Mouse (Mus musculus) embryonic facial prominence, embryonic 12.5 days (tissue): ENCODE results near the gene Syk. TPM values are rescaled to one million over a fixed set of nuclear protein-coding genes. Genes with fewer than 3 reads are reported as not detected.

ENCODE experiments used
- ATAC-seq: fragments of 200-750 bp; cut with Nextera tagmentation; 2 replicates; pipeline ENCODE4 v1.8.0; 2017; ENCODE audit not compliant: insufficient number of reproducible peaks, insufficient read depth, low FRiP score, low TSS enrichment
- H3K27ac ChIP-seq: fragments of 300-500 bp; sonication (generic); 2 replicates; pipeline ENCODE4 v1.5.1; 2016; ENCODE audit warnings: mild to moderate bottlenecking
- H3K27me3 ChIP-seq: fragments of 300-500 bp; sonication (generic); 2 replicates; pipeline ENCODE4 v1.6.1; 2016; ENCODE audit warnings: mild to moderate bottlenecking, moderate library complexity
- H3K36me3 ChIP-seq: fragments of 300-500 bp; sonication (generic); 2 replicates; pipeline ENCODE4 v1.6.1; 2016; ENCODE audit warnings: mild to moderate bottlenecking
- H3K4me1 ChIP-seq: fragments of 300-500 bp; sonication (generic); 2 replicates; pipeline ENCODE4 v1.6.1; 2016
- H3K4me2 ChIP-seq: fragments of 300-500 bp; sonication (generic); replicated peaks from 2 replicates; pipeline ENCODE4 v1.6.1; 2016; ENCODE audit warnings: mild to moderate bottlenecking, moderate library complexity
- H3K4me3 ChIP-seq: fragments of 300-500 bp; sonication (generic); 2 replicates; pipeline ENCODE4 v1.5.1; 2016; ENCODE audit warnings: mild to moderate bottlenecking
- H3K9ac ChIP-seq: fragments of 300-500 bp; sonication (generic); 2 replicates; pipeline ENCODE4 v1.6.1; 2016; ENCODE audit warnings: mild to moderate bottlenecking, moderate library complexity
- H3K9me3 ChIP-seq: fragments of 300-500 bp; sonication (generic); 2 replicates; pipeline ENCODE4 v1.6.1; 2016; ENCODE audit warnings: mild to moderate bottlenecking, moderate library complexity
- WGBS: fragments of 180-500 bp; shearing (Covaris S2); methylation state at CpG from one replicate; pipeline ENCODE4 v1.1.7; 2016; 5-methylcytosine and 5-hydroxymethylcytosine counted together
- polyA plus RNA-seq: library from polyadenylated mRNA; unstranded; fragments of >200 nt; fragmentation: Nextera tagmentation; extraction: Ambion mirVana; gene quantifications from 2 replicates; pipeline ENCODE4 v1.2.1, GENCODE M21; 2016

Gene Syk
- polyA plus RNA-seq, 1 experiment from 2014 or later: 3.4 TPM

GRCm38 (mm10) chr13:52658477-52658876 lies 75.5 kb downstream of the Syk start:
- no peak overlapping the region for H3K27ac ChIP-seq
- H3K27me3 ChIP-seq: peaks cover 11% of the 10 kb centered on the region; the same call in 1 of the 2 replicates
- ATAC-seq: no peak
- no peak overlapping the region for H3K9ac ChIP-seq
- H3K4me1 ChIP-seq: no peaks in the 10 kb centered on the region
- WGBS: 12% methylated on average over 8 of the region's 8 CpGs
- H3K4me3 ChIP-seq: no peak overlapping the region
- H3K9me3 ChIP-seq: no peaks in the 10 kb centered on the region
- H3K4me2 ChIP-seq: no peak overlapping the region
- no peaks in the 10 kb centered on the region for H3K36me3 ChIP-seq

DNA sequence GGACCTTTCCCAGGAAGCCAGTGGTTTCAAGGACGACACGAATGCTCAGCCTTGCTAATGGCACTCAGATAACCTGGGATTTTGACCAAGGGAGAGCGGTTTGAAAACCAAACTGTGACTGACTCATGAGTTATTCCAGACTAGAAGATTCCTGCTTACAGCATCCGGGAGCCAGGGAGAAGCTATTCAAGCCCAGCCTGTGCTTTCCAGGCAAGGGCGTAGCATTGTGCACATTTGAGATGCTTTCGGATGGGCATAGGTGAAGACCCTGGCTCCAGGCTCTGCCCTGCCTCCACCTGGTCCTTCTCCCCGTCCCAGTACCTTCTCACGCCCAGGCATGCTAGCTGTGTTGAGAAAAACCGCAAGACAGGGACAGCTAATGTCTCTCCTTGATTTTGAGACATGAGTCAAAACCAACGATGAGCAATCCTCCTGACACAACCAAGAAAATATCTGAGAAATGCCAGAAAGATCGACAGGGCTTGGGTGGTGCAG lies 76.2 kb downstream of the Syk start:
- H3K4me2 ChIP-seq: no peak overlapping the region
- 81% methylated on average over 11 of the region's 11 CpGs for WGBS

GRCm38 (mm10) chr13:52669889-52670288 lies 86.9 kb downstream of the Syk start:
- H3K27me3 ChIP-seq: no peaks in the 10 kb centered on the region
- H3K9ac ChIP-seq: no peak overlapping the region
- no peak overlapping the region for H3K4me3 ChIP-seq
- H3K4me2 ChIP-seq: no peak overlapping the region
- ATAC-seq: no peak
- H3K9me3 ChIP-seq: no peaks in the 10 kb centered on the region
- H3K27ac ChIP-seq: no peak overlapping the region
- no peaks in the 10 kb centered on the region for H3K36me3 ChIP-seq
- 66% methylated on average over 3 of the region's 3 CpGs for WGBS
- peaks cover 8% of the 10 kb centered on the region for H3K4me1 ChIP-seq

More for the DNA sequence above, 76.2 kb downstream of the Syk start:
- Histone ChIP-seq H3K4me1 (no peaks in the 10 kb centered on the region), H3K9me3 (no peaks in the 10 kb centered on the region), H3K4me3 (no peak overlapping the region), H3K27ac (no peak overlapping the region), H3K36me3 (no peaks in the 10 kb centered on the region), H3K27me3 (peaks cover 11% of the 10 kb centered on the region; the same call in 1 of the 2 replicates), H3K9ac (no peak overlapping the region)
- ATAC-seq: no peak

DNA sequence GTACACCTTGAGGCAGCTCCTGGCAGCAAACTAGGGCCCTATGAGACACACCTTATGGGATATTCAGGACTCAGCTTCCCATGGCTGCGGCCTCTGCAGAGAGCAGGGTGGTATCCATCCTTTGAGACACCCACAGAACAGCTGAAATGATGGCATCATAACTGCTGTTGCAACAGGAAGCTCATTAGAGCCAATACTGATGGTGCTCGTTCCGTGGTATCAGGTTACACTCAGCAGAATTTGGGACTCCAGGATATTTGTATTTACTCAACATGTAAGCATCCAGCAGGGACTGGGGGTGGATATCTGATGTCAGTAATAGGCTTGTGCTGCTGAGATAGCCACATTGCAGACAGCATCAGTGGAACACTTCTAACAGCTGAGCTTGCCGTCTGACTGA lies 90.3 kb downstream of the Syk start:
- Histone ChIP-seq H3K4me2 (no peak overlapping the region), H3K36me3 (no peaks in the 10 kb centered on the region), H3K9ac (no peak overlapping the region), H3K4me3 (no peak overlapping the region), H3K27ac (no peak overlapping the region), H3K27me3 (no peaks in the 10 kb centered on the region), H3K4me1 (peaks cover 8% of the 10 kb centered on the region), H3K9me3 (0 out of 2 replicates have a peak, but pooled peaks cover 2% of the 10 kb centered on the region)
- WGBS: 44% methylated on average over 4 of the region's 4 CpGs
- no peak for ATAC-seq

DNA sequence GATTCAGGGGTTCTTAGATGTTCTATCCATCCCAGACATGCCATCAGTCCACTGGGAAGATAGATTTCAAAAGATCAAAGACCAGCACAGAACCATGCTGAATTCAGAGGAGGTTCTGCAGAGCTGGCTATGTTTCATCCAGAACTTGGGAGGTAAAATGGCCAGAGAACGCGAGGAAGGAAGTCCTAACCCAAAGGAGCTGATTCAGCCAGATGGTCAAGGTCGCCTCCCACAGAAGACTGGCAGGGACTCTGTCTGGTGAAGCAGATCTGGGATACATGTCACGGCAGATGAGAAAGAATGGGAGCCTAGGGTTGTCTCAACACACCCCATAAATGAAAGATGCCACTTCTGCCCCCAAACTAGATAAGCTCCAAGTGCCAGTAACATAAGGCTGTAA lies 90.9 kb downstream of the Syk start:
- 0 out of 2 replicates have a peak, but pooled peaks cover 2% of the 10 kb centered on the region for H3K9me3 ChIP-seq
- H3K4me3 ChIP-seq: no peak overlapping the region
- 60% methylated on average over 4 of the region's 4 CpGs for WGBS
- H3K27me3 ChIP-seq: no peaks in the 10 kb centered on the region
- H3K27ac ChIP-seq: no peak overlapping the region
- H3K36me3 ChIP-seq: no peaks in the 10 kb centered on the region
- ATAC-seq: no peak
- peaks cover 8% of the 10 kb centered on the region for H3K4me1 ChIP-seq
- H3K9ac ChIP-seq: no peak overlapping the region
- H3K4me2 ChIP-seq: no peak overlapping the region

GRCm38 (mm10) chr13:52674839-52675238 lies 91.9 kb downstream of the Syk start:
- no peak for ATAC-seq
- Histone ChIP-seq H3K4me2 (no peak overlapping the region), H3K9me3 (0 out of 2 replicates have a peak, but pooled peaks cover 2% of the 10 kb centered on the region), H3K9ac (no peak overlapping the region), H3K4me3 (no peak overlapping the region), H3K36me3 (no peaks in the 10 kb centered on the region), H3K4me1 (peaks cover 8% of the 10 kb centered on the region), H3K27ac (no peak overlapping the region), H3K27me3 (no peaks in the 10 kb centered on the region)
- 41% methylated on average over 12 of the region's 12 CpGs for WGBS

DNA sequence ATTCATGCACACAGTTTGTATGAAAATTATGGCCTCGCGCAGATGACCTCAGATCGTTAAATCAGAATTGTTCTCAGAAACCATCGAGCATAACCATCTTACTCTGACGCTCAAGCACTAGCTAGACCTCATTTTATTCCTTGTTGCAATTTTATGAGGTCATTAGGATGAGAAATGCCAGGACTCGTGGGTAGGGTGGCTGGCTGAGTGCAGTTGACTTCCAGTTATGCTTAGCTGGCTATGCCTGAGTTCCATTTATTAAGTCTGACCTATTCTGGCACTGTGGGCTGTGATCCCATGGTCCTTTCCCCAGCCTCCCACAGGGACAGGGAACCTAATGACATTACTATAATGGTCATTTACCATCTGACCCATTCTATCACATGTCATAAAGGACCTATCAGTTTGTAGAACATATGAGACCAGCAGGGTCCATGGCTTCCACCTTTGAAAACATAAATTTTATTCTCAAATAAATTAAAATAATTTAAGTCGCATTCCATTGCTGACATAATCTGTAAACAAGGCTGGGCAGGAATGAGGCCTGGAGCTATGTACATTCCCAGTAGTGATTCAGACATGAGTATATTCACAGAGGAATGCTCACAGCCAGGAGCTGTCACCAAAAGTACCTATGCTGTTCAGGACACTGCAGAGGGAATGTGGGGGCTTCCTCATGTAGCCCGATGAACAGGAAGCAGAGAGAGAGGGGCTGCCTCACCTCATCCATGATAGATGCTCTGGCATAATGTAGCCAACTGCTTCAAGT lies 92.7 kb downstream of the Syk start:
- H3K4me3 ChIP-seq: no peak overlapping the region
- H3K27ac ChIP-seq: no peak overlapping the region
- 0 out of 2 replicates have a peak, but pooled peaks cover 2% of the 10 kb centered on the region for H3K9me3 ChIP-seq
- no peaks in the 10 kb centered on the region for H3K36me3 ChIP-seq
- WGBS: 67% methylated on average over 8 of the region's 8 CpGs
- H3K4me2 ChIP-seq: no peak overlapping the region
- no peak for ATAC-seq
- H3K27me3 ChIP-seq: no peaks in the 10 kb centered on the region
- H3K9ac ChIP-seq: no peak overlapping the region
- H3K4me1 ChIP-seq: peaks cover 8% of the 10 kb centered on the region

GRCm38 (mm10) chr13:52676671-52677445 lies 93.9 kb downstream of the Syk start:
- Histone ChIP-seq H3K4me3 (no peak overlapping the region), H3K9ac (no peak overlapping the region), H3K27ac (no peak overlapping the region), H3K9me3 (0 out of 2 replicates have a peak, but pooled peaks cover 2% of the 10 kb centered on the region), H3K4me1 (peaks cover 8% of the 10 kb centered on the region), H3K4me2 (no peak overlapping the region), H3K27me3 (no peaks in the 10 kb centered on the region), H3K36me3 (no peaks in the 10 kb centered on the region)
- no peak for ATAC-seq
- WGBS: 37% methylated on average over 5 of the region's 5 CpGs

DNA sequence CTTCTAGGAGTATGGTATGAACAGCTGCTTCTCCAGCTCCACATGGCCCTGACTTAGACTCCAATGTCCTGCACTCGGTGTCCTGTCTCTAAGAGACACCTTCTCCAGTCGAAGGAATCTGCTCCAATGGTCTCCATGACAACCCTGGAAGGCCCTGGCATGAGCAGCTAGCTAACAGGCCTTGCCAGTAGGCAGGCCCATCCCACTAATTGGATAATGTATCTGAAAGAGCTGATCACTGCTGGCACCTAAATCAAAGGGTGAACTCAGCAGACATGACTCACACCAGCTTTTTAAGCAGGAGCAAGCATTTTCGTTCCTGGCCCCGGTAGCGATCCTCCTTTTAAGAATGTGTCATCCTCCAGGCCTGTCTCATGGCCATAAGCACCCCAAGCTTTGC lies 96.9 kb downstream of the Syk start:
- no peak for ATAC-seq
- Histone ChIP-seq H3K4me3 (no peak overlapping the region), H3K36me3 (no peaks in the 10 kb centered on the region), H3K9me3 (0 out of 2 replicates have a peak, but pooled peaks cover 2% of the 10 kb centered on the region), H3K27me3 (no peaks in the 10 kb centered on the region), H3K4me1 (no peaks in the 10 kb centered on the region), H3K9ac (no peak overlapping the region), H3K27ac (no peak overlapping the region), H3K4me2 (no peak overlapping the region)
- 72% methylated on average over 5 of the region's 5 CpGs for WGBS

DNA sequence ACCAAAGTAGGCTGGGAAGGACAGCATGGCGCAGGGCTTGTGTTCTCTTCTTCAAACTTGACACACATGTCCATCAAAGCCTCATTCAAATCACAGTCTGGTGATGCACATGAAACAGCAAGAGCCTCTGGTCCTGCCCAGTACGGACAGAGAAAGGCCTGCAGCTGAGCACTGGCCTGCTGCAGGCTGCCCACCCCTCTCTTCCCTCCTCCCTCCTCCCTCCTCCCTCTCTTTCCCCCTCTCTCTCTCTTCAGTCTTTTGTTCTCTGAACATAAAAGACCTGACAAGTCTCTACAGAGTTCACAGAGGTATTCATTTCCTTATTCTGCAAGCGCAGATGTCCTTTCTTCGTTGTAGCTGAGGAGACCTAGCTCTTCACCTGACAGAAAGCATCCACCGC lies 99.1 kb downstream of the Syk start:
- H3K9me3 ChIP-seq: 0 out of 2 replicates have a peak, but pooled peaks cover 2% of the 10 kb centered on the region
- no peak for ATAC-seq
- H3K27ac ChIP-seq: no peak overlapping the region
- H3K27me3 ChIP-seq: no peaks in the 10 kb centered on the region
- no peak overlapping the region for H3K9ac ChIP-seq
- no peak overlapping the region for H3K4me2 ChIP-seq
- WGBS: 64% methylated on average over 5 of the region's 5 CpGs
- H3K36me3 ChIP-seq: no peaks in the 10 kb centered on the region
- no peaks in the 10 kb centered on the region for H3K4me1 ChIP-seq
- no peak overlapping the region for H3K4me3 ChIP-seq

- Histone ChIP-seq H3K4me3 (no peak overlapping the region), H3K36me3 (no peaks in the 10 kb centered on the region), H3K9me3 (no peaks in the 10 kb centered on the region), H3K4me1 (no peaks in the 10 kb centered on the region), H3K27ac (no peak overlapping the region), H3K9ac (no peak overlapping the region), H3K27me3 (no peaks in the 10 kb centered on the region), H3K4me2 (no peak overlapping the region)
- no peak for ATAC-seq
- 85% methylated on average over 13 of the region's 13 CpGs for WGBS
Observed at GRCm38 (mm10) chr13:52690425-52690824, 107.5 kb downstream of the Syk start.

DNA sequence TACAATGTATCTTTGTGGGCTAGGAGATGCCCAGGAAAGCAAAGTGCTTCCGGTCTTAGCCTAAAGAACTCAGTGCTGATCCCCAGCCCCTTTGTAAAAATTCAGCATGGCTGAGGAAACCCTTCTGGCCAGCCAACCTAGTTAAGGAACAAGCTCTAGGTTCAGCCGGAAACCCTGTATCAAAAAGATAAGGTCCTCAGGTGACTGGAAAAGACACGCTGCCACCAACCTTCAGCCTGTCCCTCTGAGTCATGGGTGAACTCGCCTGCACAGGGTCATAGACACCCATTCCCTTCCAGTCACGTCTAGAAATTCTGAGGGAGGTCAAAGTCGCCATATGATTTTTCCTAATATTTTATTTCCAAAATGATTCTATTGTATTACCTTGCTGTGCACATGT lies 109.3 kb downstream of the Syk start:
- H3K36me3 ChIP-seq: no peaks in the 10 kb centered on the region
- no peak overlapping the region for H3K4me3 ChIP-seq
- WGBS: 87% methylated on average over 6 of the region's 6 CpGs
- no peaks in the 10 kb centered on the region for H3K27me3 ChIP-seq
- H3K4me2 ChIP-seq: no peak overlapping the region
- H3K9ac ChIP-seq: no peak overlapping the region
- no peaks in the 10 kb centered on the region for H3K4me1 ChIP-seq
- no peak for ATAC-seq
- no peaks in the 10 kb centered on the region for H3K9me3 ChIP-seq
- no peak overlapping the region for H3K27ac ChIP-seq
